Mouse (Mus musculus): Measurements from ENCODE around the gene Abca7.
"Not testable (repeated sequence)": the region's sequence is repeated elsewhere in the genome, so short reads cannot be mapped to it uniquely, and the experiment has no call there.

Gene Abca7

DNA sequence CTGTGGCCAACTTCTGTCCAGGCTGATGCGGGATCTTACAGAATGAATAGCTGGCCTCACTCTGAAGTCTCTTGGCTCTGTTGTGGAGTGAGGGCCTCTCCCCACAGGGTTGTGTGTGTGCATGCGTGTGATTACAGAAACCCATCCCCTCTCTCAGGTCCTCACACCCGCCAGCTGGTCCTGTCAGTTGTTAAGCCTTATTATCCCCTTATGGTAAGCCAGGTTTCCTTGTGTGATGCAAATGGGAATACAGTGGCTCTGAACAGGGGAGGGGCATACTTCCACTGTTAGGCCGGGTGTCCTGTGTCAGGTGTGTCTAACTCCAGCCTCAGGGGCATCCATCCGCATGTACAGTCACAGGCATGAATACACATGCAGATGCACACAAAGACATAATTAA is 49.5 kb downstream of the Abca7 start:
- DNase-seq (ENCODE audit: low spot score): no peak

DNA sequence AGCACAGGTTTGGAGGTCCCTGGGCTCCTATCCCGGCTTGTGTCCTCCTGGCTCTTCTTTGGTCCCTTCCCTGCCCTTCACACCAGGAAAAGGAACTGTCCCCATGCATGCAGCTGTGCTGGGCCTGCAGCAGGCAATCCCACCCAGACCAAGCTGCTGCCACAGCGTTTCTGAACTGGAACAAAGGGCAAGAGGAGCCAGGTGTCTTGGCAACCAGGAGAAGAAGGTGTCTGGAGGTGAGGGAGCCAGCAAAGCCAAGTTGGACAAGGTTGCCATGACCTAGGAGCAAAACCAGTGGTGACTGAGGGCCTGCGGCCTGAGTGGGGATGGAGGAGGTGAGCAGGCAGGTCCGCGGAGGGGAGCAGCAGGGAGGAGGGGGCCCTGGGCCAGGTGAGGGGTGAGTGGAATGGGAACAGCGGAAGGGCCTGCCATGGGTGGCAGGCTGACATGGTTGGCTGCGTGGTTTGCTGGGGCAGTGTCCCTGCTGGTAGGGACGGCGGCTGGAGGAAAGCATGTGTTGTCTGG is 50.8 kb downstream of the Abca7 start, which contains the start of gene Gpx4:
Gpx4 (plus strand) TSS at position 126 of the 525 bp plus-strand sequence.
- DNase-seq (ENCODE audit: low spot score): no peak

DNA sequence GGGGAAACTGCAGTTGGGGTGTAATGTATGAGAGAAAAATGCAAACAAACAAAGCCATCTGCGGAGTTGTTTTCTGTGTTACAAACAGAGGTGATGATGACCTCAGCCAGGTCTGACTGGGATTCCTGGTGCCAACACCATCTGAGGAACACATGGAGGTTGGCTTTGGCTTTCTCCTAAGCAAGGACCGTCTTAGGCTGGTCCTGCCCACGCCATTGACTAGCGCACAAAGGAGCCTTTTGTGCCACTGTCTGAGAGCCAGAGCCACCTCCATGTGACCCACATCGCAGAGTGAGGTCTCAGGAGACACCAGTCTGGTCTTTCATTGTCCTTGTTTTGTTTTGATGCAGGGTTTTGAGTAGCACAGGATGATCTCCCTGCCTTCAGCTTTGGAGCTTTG is 52.1 kb downstream of the Abca7 start:
- DNase-seq (ENCODE audit: low spot score): no peak

DNA sequence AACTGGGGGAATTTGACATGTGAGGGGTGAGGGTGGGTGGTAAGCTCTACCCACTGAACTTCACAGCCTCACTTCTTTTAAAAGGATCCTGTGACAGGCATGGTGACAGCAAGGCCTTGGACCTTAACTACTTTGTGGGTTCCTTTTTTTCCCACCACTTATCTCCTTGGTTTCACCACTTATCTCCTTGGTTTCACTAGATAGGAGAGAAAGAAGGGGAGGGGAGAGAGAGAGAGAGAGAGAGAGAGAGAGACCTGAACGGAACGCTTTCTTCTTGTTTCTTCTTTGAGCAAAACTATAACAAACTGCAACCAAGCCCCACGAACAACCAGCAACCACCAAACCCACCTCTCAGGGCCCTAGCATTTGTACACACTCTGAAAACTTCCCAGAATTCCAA is 52.5 kb downstream of the Abca7 start:
- DNase-seq (ENCODE audit: low spot score): no peak

DNA sequence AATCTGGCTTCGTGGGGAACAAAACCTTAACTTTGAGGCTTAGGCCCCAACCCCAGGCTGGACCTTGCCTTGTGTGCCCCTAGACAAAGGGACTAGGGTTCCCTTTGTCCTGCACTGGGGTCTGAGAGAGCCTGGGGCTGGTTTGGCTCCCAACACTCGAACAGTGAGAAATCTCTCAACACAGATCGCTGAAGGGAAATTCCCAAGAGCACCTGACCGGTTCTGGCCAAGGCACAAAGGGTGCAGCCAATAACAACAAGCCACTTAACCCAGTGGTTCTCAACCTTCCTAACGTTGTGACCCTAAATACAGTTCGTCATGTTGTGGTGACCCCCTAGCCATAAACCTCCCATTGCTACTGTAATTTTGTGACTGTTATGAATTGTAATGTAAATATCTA is 54.0 kb downstream of the Abca7 start:
- no peak for DNase-seq (ENCODE audit: low spot score)

DNA sequence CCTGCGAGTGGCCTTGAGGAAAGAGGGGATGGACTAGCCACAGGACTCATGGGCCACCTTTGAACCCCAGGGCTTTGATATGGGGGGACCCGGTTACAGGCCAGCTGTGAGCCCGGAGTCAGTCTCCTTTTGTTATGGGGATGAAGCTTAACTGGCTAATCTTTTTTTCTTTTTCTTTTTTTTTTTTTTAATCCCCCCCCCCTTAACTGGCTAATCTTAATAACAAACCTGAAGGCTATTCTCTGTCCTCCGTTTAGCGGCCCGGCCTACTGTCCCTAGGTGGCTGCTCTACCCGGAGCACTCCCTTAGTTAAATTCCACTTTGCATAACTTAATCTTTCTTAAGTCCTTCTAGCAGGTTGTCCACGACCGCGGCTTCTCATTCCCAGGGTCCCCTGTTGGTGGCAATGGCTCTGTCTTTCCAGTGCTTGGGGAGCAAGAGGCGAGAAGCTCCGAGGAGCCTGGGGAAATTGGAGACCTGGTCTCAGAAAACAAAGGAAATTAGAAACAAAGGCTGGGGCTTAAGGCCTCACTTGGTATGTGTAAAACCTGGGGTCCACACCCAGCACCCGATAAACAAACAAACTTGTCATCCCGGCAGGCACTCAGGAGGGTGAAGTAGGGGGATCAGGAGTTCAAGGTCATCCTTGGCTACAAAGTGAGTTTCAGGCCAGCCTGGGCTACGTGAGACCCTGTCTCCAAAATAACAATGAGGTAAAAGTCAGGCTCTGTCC is 54.8 kb downstream of the Abca7 start:
- DNase-seq (ENCODE audit: low spot score): no peak

DNA sequence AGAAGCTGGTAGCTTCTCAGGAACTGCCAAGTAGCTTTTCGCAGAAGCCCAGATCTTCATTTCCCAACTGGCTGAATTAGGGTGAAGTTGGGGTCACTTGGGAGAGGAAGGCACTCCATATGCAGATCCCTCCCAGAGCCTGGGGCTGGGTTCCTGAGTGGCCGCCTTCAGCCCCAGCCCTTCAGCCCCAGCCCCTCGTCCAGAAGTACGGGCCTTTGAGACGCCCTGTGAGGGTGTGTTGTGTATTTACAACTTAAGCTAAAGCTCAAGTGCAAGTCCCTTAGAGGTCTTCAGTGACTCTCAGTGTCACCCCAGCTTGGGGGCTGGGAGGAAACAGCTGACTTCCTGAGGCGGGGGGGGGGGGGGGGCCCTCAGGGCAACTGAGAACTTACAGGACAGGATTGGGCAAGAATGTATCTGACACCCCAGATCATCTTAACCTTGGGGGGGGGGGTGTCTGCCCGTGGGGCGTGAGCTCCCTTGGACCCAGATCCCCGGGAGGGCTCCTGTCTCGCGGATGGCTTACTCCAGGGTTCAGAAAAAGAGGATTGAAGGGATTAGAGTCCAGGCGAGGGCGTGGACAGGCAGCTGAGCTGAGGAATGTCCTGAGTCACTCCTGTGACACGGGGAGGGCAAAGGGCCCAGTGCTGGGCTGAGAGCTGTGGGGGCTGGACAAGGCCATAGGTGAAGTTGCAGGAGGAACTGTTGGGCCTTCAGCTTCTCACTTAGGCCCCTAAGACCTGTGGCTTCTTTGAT is 55.5 kb downstream of the Abca7 start:
- peak; percentile 49 for DNase-seq (ENCODE audit: low spot score)

DNA sequence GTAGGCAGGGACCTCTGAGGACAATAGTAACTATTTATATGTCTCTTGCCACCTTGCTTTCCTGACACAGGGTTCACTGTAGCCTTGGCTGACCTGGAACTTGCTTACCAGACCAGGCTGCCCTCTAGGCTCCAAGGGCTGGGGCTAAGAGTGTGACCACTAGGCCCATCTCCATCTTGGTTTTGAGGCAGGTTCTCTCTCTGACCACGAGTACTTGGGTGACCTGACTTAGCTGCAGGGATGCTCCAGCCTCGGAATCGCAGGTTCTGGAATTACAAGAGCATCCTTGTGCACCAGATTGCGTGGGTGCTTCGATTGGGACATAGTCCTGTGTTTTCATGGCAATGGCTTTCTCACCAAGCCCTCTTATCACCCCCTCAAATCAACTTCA is 56.1 kb downstream of the Abca7 start:
- no peak for DNase-seq (ENCODE audit: low spot score)

DNA sequence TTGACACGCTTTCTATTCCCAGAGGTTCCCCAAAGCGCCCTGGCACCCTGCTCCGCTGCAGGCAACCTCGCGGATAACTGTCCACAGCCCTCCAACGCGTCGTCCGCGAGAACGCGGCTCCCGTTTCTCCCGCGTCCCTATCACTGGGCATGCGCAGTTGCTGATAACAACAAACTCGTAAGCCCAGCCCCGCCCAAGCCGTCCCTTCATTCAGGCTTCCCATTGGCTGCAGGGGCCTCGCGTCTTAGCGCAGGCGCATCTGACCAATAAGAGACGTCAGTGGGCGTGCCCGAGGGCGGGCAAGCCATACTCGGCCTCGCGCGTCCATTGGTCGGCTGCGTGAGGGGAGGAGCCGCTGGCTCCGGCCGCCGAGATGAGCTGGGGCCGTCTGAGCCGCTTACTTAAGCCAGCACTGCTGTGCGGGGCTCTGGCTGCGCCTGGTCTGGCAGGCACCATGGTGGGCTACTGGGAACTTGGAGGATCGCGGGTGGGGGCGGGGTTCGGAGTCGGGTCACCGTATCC is 57.0 kb downstream of the Abca7 start:
- peak; percentile 100 for DNase-seq (ENCODE audit: low spot score)

DNA sequence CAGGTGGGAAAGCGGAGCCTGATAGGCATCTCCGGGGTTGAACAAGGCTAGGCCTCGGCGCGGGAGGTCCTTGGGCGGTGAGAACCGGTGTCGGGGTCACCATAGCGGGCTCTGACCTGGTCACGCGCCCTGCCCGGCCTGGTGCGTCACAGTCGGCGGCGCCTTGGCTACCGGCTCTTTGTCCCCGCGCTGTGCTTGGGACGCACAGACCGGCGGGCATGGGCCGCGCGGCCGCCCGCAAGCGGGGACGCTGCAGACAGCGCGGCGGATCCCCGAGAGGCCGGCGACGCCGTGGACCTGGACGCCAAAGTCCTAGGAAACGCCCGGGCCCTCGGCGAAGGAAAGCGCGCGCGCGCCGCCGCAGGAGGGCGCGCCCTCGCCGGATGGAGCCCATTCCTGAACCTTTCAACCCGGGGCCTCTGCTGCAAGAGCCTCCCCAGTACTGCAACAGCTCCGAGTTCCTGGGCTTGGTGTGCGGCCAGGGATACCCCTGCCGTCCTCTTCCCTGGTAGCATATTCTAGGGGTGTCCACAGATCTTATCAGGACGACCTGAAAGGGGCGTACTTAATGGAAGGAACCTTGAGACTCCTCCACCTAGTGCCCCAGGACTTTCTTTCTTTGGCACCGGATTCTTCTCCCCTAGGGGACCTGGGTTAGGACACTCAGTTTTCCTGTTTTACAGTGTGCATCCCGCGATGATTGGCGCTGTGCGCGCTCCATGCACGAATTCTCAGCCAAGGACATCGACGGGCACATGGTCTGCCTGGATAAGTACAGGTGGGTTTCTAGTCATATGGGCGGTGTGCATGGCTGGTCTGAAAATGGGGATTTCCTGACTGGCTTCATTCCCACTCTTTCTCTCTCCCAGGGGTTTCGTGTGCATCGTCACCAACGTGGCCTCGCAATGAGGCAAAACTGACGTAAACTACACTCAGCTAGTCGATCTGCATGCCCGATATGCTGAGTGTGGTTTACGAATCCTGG is 57.8 kb downstream of the Abca7 start:
- DNase-seq (ENCODE audit: low spot score): peak; percentile 85

DNA sequence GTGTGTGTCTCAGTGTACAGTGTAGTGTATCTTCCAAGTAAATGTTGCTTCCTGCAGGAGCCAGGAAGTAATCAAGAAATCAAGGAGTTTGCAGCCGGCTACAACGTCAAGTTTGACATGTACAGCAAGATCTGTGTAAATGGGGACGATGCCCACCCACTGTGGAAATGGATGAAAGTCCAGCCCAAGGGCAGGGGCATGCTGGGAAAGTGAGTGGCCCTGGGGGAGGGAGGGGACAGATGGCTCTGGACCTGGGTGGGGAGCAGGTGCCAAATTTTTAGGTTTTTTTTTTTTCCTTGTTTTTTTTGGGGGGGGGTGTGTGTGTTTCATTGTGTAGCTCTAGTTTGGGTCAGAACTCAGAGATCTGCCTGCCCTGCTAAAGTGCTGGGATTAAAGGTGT is 58.6 kb downstream of the Abca7 start:
- DNase-seq (ENCODE audit: low spot score): not testable (repeated sequence)

DNA sequence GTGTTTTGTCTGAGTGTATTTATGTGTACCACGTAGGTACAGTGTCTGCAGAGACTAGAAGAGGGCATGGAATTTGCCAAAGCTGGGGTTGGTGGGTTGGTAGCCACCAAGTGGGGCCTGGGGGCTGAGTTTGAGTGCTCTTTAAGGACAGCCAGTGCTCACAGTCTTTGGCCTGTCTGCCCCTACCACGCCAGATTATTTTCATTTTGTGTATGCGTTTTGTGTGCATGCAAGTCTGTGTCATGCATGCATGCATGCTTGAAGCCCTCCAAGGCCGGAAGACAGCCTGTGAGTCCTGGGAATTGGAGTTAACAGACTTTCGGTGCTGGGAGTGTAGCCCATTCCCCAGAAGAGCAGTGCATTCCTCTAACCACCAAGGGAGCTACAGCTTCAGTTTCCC is 59.1 kb downstream of the Abca7 start:
- no peak for DNase-seq (ENCODE audit: low spot score)

DNA sequence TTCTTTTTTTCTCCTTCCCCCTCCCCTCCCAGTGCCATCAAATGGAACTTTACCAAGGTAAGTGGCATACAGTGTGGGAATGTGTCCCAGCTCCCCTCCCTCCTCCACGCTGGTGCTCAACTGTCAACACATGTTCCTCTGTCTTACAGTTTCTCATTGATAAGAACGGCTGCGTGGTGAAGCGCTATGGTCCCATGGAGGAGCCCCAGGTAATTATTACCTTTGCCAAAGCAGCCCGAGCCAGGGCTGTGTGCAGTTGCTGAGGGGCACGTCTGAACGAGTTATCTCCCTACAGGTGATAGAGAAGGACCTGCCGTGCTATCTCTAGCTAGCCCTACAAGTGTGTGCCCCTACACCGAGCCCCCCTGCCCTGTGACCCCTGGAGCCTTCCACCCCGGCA is 59.6 kb downstream of the Abca7 start:
- DNase-seq (ENCODE audit: low spot score): no peak

DNA sequence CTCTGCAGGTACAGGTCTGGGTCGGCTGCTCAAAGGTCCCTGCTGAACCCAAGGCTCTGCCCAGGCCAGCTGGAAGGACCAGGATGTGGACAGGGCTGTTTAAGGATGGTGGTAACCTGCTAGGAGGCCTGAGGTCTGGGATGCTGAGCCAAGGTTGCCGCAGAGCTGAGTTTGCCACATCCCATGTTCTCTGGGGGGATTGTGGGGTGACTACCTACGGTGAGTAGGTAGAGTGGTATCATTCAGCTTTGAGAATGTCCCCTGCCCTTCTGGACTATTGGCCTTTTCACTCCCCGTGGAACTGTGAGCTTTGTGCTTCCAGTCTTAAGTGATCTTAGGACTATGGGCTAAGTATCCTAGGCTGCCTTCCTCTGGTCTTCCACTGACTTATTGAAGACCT is 60.2 kb downstream of the Abca7 start:
- DNase-seq (ENCODE audit: low spot score): no peak

DNA sequence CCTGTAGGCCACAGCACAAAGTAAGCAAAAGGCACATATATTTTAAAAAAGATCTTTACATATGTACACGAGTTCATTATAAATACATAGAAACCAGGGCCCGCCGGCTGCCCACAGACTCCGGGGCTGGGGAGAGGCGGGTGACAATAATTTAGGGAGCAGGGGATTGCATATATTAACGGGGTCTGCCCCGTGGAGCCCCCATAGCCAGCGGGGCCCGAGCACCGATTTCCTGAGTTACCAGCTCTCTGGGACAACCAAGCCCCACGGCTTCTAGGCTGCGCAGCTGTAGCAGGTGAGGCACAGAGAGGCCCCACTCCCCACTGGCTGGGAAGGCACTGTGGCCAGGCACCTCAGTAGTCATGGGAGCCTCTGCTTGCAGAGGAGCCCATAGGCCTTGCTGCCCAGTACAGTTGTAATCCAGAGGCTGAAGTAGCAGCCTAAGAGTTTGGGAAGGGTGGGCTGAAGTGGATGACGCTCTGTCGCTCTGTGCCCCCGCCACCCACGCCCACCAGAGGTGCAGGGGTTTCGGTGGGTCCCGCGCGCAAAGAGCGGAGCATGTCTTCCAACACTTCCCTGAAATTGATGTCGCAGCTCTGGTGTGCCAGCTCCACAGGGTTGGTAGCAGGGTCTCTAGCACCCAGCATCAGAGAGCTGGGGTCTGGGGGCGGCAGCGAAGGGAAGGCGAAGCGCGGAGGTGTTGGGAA is 60.8 kb downstream of the Abca7 start:
- no peak for DNase-seq (ENCODE audit: low spot score)

DNA sequence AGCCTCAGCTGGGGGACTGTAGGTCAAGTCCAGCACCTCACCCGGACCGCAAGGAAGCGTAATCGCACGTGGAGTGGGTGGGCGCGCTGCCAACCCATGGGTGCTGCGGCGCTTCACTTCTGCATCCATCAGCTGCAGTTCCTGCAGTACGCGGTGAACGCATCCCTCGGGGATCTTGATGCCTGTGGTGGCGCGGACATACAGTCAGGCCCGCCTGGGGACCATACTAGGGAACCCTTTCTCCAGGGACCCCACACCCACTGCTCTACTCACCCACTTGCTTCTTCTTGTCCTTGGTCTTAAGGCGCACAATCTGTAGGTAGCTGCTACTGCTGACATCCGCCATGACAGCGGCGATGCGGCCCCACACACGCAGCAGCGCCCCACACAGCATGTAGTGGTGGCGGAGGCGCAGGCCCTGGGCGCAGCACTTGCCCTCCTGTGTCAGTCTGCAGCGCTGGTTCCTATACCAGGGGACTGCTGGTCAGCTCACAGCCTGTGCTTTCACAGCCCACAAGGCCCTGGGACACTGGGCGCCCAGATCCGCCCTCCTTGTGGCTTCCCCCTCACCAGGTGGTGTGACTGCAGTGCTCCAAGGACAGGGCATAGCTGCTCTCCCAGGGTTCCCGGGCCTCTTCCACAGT is 61.5 kb downstream of the Abca7 start:
- no peak for DNase-seq (ENCODE audit: low spot score)

DNA sequence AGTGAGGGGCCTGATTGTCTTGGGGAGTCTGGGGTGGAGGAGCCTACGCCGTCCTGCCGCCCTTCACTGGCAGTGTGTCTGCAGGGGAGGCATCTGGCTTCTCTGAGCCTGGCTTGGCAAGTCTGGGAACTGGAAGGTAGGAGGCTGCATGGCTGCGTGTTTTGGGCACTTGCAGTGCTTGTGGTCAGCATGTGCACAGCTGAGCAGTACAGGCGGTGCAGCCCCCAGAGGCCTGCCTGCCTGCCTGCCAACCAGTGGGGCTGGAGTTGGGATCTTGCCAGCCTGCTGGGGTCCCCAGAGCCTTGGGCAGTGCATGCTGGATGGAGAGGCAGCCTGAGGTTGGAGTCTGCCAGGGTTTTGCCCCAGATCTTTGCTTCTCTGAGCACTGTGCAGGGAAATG is 66.8 kb downstream of the Abca7 start:
- DNase-seq (ENCODE audit: low spot score): peak; percentile 95

DNA sequence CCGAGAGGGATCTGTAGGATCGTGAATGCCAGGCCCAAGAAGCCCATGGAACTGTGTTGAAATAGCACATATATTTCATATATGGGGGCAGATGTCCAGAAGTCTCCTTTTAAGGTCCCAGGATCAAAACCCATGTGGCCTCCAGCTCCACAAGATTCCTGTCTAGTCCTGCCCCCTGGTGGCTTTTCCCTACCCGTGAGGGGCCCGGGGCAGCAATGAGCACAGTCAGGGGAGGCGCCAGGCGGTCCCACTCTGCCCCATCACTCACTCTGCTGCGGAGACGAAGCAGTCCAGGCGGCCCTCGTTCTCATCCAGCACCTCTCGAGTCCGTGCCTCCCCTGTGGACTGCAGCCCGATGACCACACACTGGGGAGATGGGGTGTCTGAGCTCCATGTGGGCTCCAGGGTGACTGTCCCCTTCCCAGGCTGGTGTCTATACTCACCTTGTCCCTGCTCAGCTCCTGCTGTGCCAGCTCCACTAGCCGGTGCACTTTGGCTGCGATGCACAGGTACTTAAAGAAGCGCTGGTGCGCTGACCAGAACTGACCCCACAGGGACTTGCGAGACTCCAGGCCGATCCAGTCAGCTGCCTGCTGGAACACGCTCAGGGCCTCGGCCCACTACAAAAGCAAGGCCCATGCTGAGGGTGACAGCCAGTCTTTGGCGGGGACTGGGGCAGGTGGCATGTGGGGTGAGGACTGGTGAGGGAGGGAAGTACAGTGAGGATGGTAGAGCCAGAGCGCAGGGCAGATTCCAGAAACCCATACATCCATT is 67.8 kb downstream of the Abca7 start:
- no peak for DNase-seq (ENCODE audit: low spot score)

Measured in MN1 (cell line).